Mouse (Mus musculus) G1E (cell line): ENCODE results near the gene Mpl.

Experiments used
- CTCF ChIP-seq: IDR thresholded peaks from 2 replicates; pipeline ENCODE4 v1.5.1; 2012; ENCODE audit warnings: low read depth, low read length, inconsistent platforms, mixed read lengths
- GATA1 ChIP-seq: IDR thresholded peaks from 2 replicates; pipeline ENCODE4 v1.6.1; 2012; ENCODE audit warnings: borderline replicate concordance, low read length, inconsistent platforms, mixed read lengths
- GATA2 ChIP-seq: IDR thresholded peaks from 2 replicates; pipeline ENCODE4 v1.6.1; 2012; ENCODE audit warnings: low read depth, low read length, inconsistent platforms, borderline replicate concordance
- POLR2AphosphoS5 ChIP-seq: IDR thresholded peaks from 2 replicates; pipeline ENCODE4 v1.6.1; 2012; ENCODE audit warnings: low read depth, low read length, inconsistent platforms; ENCODE audit not compliant: insufficient replicate concordance
- TAL1 ChIP-seq: conservative IDR thresholded peaks from 2 replicates; pipeline ENCODE4 v1.6.1; 2012; ENCODE audit warnings: low read depth, low read length, inconsistent platforms, mixed read lengths

DNA sequence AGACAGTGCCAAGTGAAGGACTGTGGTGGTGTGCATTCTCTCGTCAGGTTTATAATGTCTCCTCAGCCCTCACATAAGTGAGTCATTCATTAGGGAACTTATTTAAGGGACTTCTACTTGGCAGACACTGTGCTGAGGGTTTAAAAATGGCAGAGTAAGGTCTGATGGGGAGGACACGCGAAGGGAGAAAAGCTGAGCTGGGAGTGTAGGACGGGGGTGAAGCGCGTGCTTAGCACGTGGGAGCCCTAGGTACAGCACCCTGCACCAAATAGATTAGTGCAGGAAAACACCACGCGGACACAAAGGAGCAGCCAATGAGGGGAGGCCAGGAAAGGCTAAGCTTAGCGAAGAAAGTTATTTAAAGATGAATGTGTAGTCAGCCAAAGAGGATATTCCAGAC, 12.2 kb downstream of the Mpl start:
- no peak for TF ChIP-seq CTCF
- no peak for TF ChIP-seq GATA1
- no peak for TF ChIP-seq POLR2AphosphoS5
- TF ChIP-seq TAL1: no peak
- no peak for TF ChIP-seq GATA2
